Mouse (Mus musculus): Measurements from ENCODE around the gene Sdc3. TPM values are rescaled to one million over a fixed set of nuclear protein-coding genes. Genes with fewer than 3 reads are reported as not detected.

The Sdc3 gene
- polyA plus RNA-seq, 1 experiment from 2014 or later = 41.1 TPM

- Histone ChIP-seq H3K4me1 (peaks cover 21% of the 10 kb centered on the region), H3K4me2 (replicated peaks) (peak overlapping the region; percentile 60), H3K27me3 (peaks cover 28% of the 10 kb centered on the region), H3K9ac (no peak overlapping the region), H3K36me3 (no peaks in the 10 kb centered on the region), H3K4me3 (peak overlapping the region; percentile 30), H3K27ac (no peak overlapping the region), H3K9me3 (no peaks in the 10 kb centered on the region)
- 52% methylated on average over 15 of the region's 15 CpGs for WGBS
- no peak for ATAC-seq (ENCODE audit: insufficient number of reproducible peaks, insufficient read depth, low FRiP score, low TSS enrichment)
Measured at GRCm38 (mm10) chr4:130860902-130861652, 68.7 kb downstream of the Sdc3 start.

GRCm38 (mm10) chr4:130861653-130862208, 69.4 kb downstream of the Sdc3 start:
- peak; percentile 70; the same call in 1 of the 2 replicates for ATAC-seq (ENCODE audit: insufficient number of reproducible peaks, insufficient read depth, low FRiP score, low TSS enrichment)
- Histone ChIP-seq H3K4me2 (replicated peaks) (peak overlapping the region; percentile 60), H3K27me3 (peaks cover 28% of the 10 kb centered on the region), H3K4me1 (peaks cover 21% of the 10 kb centered on the region), H3K27ac (no peak overlapping the region), H3K36me3 (no peaks in the 10 kb centered on the region), H3K9me3 (no peaks in the 10 kb centered on the region), H3K4me3 (peak overlapping the region; percentile 30), H3K9ac (peak overlapping the region; percentile 15; the same call in 1 of the 2 replicates)
- WGBS = 2% methylated on average over 30 of the region's 30 CpGs

GRCm38 (mm10) chr4:130862538-130862937, 70.2 kb downstream of the Sdc3 start:
- H3K27me3 ChIP-seq = peaks cover 28% of the 10 kb centered on the region
- WGBS = 77% methylated on average over 5 of the region's 5 CpGs
- H3K27ac ChIP-seq = no peak overlapping the region
- H3K4me2 ChIP-seq (replicated peaks) = 0 out of 2 replicates have a peak overlapping the region, but pooled peaks have one; percentile 60
- H3K4me1 ChIP-seq = peaks cover 21% of the 10 kb centered on the region
- H3K4me3 ChIP-seq = no peak overlapping the region
- H3K9me3 ChIP-seq = no peaks in the 10 kb centered on the region
- ATAC-seq (ENCODE audit: insufficient number of reproducible peaks, insufficient read depth, low FRiP score, low TSS enrichment) = no peak
- H3K9ac ChIP-seq = no peak overlapping the region
- no peaks in the 10 kb centered on the region for H3K36me3 ChIP-seq

GRCm38 (mm10) chr4:130865460-130865859, 73.1 kb downstream of the Sdc3 start:
- ATAC-seq (ENCODE audit: insufficient number of reproducible peaks, insufficient read depth, low FRiP score, low TSS enrichment) = no peak
- WGBS = 22% methylated on average over 7 of the region's 9 CpGs
- no peak overlapping the region for H3K27ac ChIP-seq
- peaks cover 28% of the 10 kb centered on the region for H3K27me3 ChIP-seq
- no peak overlapping the region for H3K4me3 ChIP-seq
- no peaks in the 10 kb centered on the region for H3K36me3 ChIP-seq
- no peak overlapping the region for H3K4me2 ChIP-seq (replicated peaks)
- peaks cover 24% of the 10 kb centered on the region for H3K4me1 ChIP-seq
- H3K9me3 ChIP-seq = no peaks in the 10 kb centered on the region
- H3K9ac ChIP-seq = no peak overlapping the region

- ATAC-seq (ENCODE audit: insufficient number of reproducible peaks, insufficient read depth, low FRiP score, low TSS enrichment) = no peak
- peaks cover 24% of the 10 kb centered on the region for H3K4me1 ChIP-seq
- H3K27me3 ChIP-seq = peaks cover 25% of the 10 kb centered on the region
- no peak overlapping the region for H3K27ac ChIP-seq
- WGBS = 23% methylated on average over 8 of the region's 8 CpGs
- H3K4me3 ChIP-seq = no peak overlapping the region
- no peak overlapping the region for H3K4me2 ChIP-seq (replicated peaks)
- no peak overlapping the region for H3K9ac ChIP-seq
- H3K9me3 ChIP-seq = no peaks in the 10 kb centered on the region
- no peaks in the 10 kb centered on the region for H3K36me3 ChIP-seq
Measured at GRCm38 (mm10) chr4:130865901-130866371, 73.6 kb downstream of the Sdc3 start.

- H3K36me3 ChIP-seq = no peaks in the 10 kb centered on the region
- WGBS = 64% methylated on average over 6 of the region's 6 CpGs
- no peak overlapping the region for H3K4me3 ChIP-seq
- no peak overlapping the region for H3K27ac ChIP-seq
- no peak overlapping the region for H3K4me2 ChIP-seq (replicated peaks)
- ATAC-seq (ENCODE audit: insufficient number of reproducible peaks, insufficient read depth, low FRiP score, low TSS enrichment) = no peak
- H3K9ac ChIP-seq = no peak overlapping the region
- H3K27me3 ChIP-seq = peaks cover 10% of the 10 kb centered on the region; the same call in 1 of the 2 replicates
- no peaks in the 10 kb centered on the region for H3K9me3 ChIP-seq
- H3K4me1 ChIP-seq = peaks cover 15% of the 10 kb centered on the region; the same call in 1 of the 2 replicates
Measured at GRCm38 (mm10) chr4:130867940-130868339, 75.6 kb downstream of the Sdc3 start.

GRCm38 (mm10) chr4:130868803-130869202, 76.5 kb downstream of the Sdc3 start:
- peaks cover 6% of the 10 kb centered on the region; the same call in 1 of the 2 replicates for H3K27me3 ChIP-seq
- no peak overlapping the region for H3K9ac ChIP-seq
- no peaks in the 10 kb centered on the region for H3K9me3 ChIP-seq
- no peaks in the 10 kb centered on the region for H3K36me3 ChIP-seq
- WGBS = 64% methylated on average over 5 of the region's 5 CpGs
- no peak for ATAC-seq (ENCODE audit: insufficient number of reproducible peaks, insufficient read depth, low FRiP score, low TSS enrichment)
- H3K4me2 ChIP-seq (replicated peaks) = no peak overlapping the region
- no peak overlapping the region for H3K4me3 ChIP-seq
- H3K27ac ChIP-seq = no peak overlapping the region
- H3K4me1 ChIP-seq = peaks cover 15% of the 10 kb centered on the region; the same call in 1 of the 2 replicates

GRCm38 (mm10) chr4:130872414-130872813, 80.1 kb downstream of the Sdc3 start:
- H3K36me3 ChIP-seq = no peaks in the 10 kb centered on the region
- H3K27ac ChIP-seq = no peak overlapping the region
- WGBS = 28% methylated on average over 11 of the region's 11 CpGs
- ATAC-seq (ENCODE audit: insufficient number of reproducible peaks, insufficient read depth, low FRiP score, low TSS enrichment) = no peak
- no peak overlapping the region for H3K4me2 ChIP-seq (replicated peaks)
- H3K4me1 ChIP-seq = peaks cover 34% of the 10 kb centered on the region
- H3K9me3 ChIP-seq = no peaks in the 10 kb centered on the region
- H3K9ac ChIP-seq = no peak overlapping the region
- H3K27me3 ChIP-seq = peaks cover 8% of the 10 kb centered on the region; the same call in 1 of the 2 replicates
- no peak overlapping the region for H3K4me3 ChIP-seq

GRCm38 (mm10) chr4:130873440-130873839, 81.1 kb downstream of the Sdc3 start:
- peaks cover 8% of the 10 kb centered on the region; the same call in 1 of the 2 replicates for H3K27me3 ChIP-seq
- no peak overlapping the region for H3K4me2 ChIP-seq (replicated peaks)
- no peaks in the 10 kb centered on the region for H3K9me3 ChIP-seq
- no peak overlapping the region for H3K9ac ChIP-seq
- no peaks in the 10 kb centered on the region for H3K36me3 ChIP-seq
- peaks cover 44% of the 10 kb centered on the region for H3K4me1 ChIP-seq
- H3K27ac ChIP-seq = no peak overlapping the region
- WGBS = 84% methylated on average over 5 of the region's 5 CpGs
- ATAC-seq (ENCODE audit: insufficient number of reproducible peaks, insufficient read depth, low FRiP score, low TSS enrichment) = no peak
- no peak overlapping the region for H3K4me3 ChIP-seq

- Histone ChIP-seq H3K36me3 (no peaks in the 10 kb centered on the region), H3K9ac (no peak overlapping the region), H3K9me3 (no peaks in the 10 kb centered on the region), H3K27me3 (peaks cover 8% of the 10 kb centered on the region; the same call in 1 of the 2 replicates), H3K27ac (no peak overlapping the region), H3K4me3 (no peak overlapping the region), H3K4me1 (peaks cover 51% of the 10 kb centered on the region), H3K4me2 (replicated peaks) (0 out of 2 replicates have a peak overlapping the region, but pooled peaks have one; percentile 12)
- ATAC-seq (ENCODE audit: insufficient number of reproducible peaks, insufficient read depth, low FRiP score, low TSS enrichment) = no peak
- WGBS = 11% methylated on average over 10 of the region's 10 CpGs
Measured at GRCm38 (mm10) chr4:130874601-130875000, 82.3 kb downstream of the Sdc3 start.

Data from embryonic facial prominence, embryonic 12.5 days (tissue).